Mouse (Mus musculus) brain, adult 2 months (tissue): ENCODE data around the gene Dars.
A peak's percentile ranks its signal among the peaks of the same experiment; 100 is the strongest.
"Not testable (repeated sequence)": the region's sequence is repeated elsewhere in the genome, so short reads cannot be mapped to it uniquely, and the experiment has no call there.

Experiments used
- DNase-seq: peaks from one replicate; pipeline ENCODE4 v3.0.0; 2011; ENCODE audit warnings: low read depth, low spot score

Dars gene

GRCm38 (mm10) chr1:128344232-128344631 is 72.9 kb downstream of the Dars start:
- DNase-seq: no peak

- no peak for DNase-seq
These were observed 79.4 kb downstream of the Dars start for GRCm38 (mm10) chr1:128337708-128338320.

GRCm38 (mm10) chr1:128330313-128330712 is 86.9 kb downstream of the Dars start:
- DNase-seq: no peak

GRCm38 (mm10) chr1:128328218-128328617 is 89.0 kb downstream of the Dars start, which contains the start of gene Lct:
Gene Lct (minus strand): TSS chr1:128328318.
- no peak for DNase-seq

GRCm38 (mm10) chr1:128327165-128327564 is 90.0 kb downstream of the Dars start:
- no peak for DNase-seq

GRCm38 (mm10) chr1:128324776-128325175 is 92.4 kb downstream of the Dars start:
- peak; percentile 10 for DNase-seq

- no peak for DNase-seq
These were observed 94.0 kb downstream of the Dars start for GRCm38 (mm10) chr1:128323026-128323643.

GRCm38 (mm10) chr1:128319266-128319665 is 97.9 kb downstream of the Dars start:
- not testable (repeated sequence) for DNase-seq

GRCm38 (mm10) chr1:128314665-128315064 is 102.5 kb downstream of the Dars start:
- DNase-seq: no peak
